Mouse (Mus musculus): ENCODE measurements at regions not wholly inside any gene's neighbourhood (a gene's known extent, or its start where the extent isn't known, plus 50 kb on each side); places are given as distances from the start of the nearest gene placed in this dataset.

DNA sequence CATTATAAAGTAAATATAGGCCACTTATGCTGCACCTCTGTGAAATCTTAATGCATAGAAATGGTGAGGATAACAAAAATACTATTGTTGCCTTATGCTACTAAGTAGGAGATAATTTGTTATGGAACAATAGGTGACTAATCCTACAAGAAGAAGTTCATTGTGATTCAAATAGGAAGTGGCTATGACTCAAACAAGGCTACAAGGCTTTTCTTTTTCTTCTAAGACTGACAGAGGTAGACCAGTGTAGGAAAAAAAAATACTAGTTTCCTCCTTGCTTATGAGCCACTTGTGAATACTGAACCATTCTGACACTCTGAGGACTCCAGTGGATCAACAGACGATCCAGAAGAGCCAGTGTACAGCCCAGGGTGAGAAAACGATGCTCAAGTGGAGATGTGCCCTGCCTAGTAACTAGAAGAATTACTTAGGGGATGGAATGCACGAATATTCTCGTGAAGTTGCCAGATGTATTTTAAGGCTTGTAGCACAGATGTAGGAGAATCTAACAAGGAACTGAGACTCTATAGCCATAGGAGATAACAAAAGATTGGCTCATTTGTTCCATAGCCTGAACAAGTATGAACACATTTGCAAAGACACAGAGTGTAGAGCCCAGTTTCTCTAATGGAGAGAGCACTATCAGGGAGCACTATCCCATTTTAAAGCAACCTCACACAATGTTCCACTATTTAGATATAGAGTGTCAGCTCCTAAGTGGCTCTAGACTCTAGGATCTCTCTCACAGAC is 60.3 kb downstream of the Fzd1 start:
- no peak for DNase-seq

DNA sequence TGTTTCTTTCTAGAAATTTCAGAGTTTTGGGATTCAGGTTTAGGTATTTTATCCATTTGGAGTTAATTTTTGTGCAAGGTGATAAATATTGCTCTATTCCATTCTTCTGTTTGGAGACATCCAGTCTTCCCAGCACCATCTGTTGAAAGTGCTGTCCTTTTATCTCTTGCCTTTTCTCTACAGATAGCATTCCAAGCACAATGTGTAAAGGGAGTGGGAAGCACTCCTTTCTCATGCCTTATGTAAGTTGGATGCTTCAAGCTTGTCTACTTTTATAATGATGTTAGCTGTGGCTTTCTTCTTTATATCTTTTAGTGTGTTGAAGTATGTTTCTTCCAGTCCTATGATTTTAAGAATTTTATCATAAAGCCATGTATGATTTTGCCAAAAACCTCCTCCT is 61.1 kb downstream of the Fzd1 start:
- DNase-seq, result no peak

- no peak for DNase-seq
Measured at GRCm38 (mm10) chr5:4689130-4689529, 68.7 kb downstream of the Fzd1 start.

- DNase-seq, result no peak
Measured at GRCm38 (mm10) chr5:4675316-4675715, 82.5 kb downstream of the Fzd1 start.

- no peak for DNase-seq
Measured at GRCm38 (mm10) chr5:4666381-4666780, 91.5 kb downstream of the Fzd1 start.

GRCm38 (mm10) chr5:4665978-4666377 is 91.9 kb downstream of the Fzd1 start:
- no peak for DNase-seq

GRCm38 (mm10) chr5:4664918-4665317 is 92.9 kb downstream of the Fzd1 start:
- no peak for DNase-seq

- DNase-seq, result no peak
Measured at GRCm38 (mm10) chr5:4664488-4664887, 93.3 kb downstream of the Fzd1 start.

DNA sequence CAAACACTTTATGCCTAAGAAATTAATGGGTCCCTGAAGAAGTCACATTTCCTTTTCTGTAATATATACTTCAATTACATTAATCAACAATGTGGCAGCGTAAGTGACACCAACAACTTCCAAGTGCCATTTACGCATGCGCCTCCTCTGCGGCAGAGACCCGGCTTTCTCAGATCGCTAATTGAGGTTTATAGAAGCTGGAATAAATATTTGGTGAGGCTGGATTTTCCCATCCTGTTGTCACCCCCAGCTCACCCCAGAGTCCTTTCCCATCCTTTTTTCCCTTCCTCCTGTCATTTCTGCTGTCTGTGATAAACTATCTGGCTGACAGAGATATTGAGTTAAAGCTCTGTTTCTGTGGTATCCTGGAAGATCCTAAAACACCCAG is 95.6 kb downstream of the Fzd1 start:
- no peak for DNase-seq

- DNase-seq, result no peak
Measured at GRCm38 (mm10) chr5:4661420-4662197, 96.2 kb downstream of the Fzd1 start.

DNA sequence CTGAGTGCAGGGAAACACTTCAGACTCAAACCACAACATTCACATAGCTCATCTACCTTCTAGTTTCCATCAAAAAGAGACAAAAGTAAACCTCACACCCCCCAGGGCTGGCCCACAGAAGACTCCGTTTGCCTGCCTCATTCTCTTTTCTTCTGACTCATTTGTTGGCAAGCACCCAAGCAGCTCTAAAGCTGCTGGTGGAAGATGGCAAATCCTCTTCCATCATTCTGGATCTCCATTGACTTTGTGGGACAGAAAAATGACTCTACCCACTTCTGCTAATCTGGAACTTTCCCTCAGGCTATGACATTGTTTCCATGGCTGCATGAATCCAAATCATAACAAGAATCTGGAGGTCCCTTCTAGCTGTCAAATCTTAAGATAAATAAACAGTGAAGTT is 99.9 kb downstream of the Fzd1 start:
- no peak for DNase-seq

GRCm38 (mm10) chr5:4654186-4654585 is 103.6 kb downstream of the Fzd1 start:
- DNase-seq, result no peak

GRCm38 (mm10) chr5:4651167-4651955 is 106.5 kb downstream of the Fzd1 start:
- DNase-seq, result no peak

GRCm38 (mm10) chr5:4650709-4651108 is 107.1 kb downstream of the Fzd1 start:
- no peak for DNase-seq

DNA sequence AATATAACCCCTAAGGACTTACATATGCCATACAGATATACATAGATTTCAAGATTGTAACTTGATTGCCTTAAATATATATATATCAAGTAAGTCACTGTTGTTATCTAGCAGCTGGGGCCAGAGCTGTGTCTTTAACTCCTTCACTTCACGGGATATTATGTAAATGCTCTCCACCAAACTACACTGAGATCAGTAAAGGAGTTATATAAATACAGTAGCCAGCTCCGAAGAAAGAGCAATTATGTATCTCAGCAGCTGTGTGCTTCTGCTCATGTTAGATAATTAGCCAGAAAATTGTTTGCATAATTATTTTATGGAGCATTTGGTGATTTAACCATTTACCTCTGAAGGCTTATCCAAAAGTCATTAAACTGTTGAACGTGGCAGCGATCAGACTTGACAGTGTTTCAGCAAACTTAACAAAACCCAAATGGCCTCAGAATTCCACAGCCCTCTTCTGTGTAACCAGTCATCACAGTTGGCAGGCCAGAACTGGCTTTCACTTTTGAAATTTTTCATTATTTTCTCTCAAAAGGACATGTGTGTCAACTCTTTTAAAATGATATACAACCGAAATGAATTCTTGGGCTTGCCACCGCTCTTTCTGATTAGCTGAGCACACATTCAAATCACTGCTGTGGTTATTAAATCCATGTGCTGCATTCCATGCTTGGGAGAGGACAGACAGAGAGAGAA is 107.8 kb downstream of the Fzd1 start:
- no peak for DNase-seq

DNA sequence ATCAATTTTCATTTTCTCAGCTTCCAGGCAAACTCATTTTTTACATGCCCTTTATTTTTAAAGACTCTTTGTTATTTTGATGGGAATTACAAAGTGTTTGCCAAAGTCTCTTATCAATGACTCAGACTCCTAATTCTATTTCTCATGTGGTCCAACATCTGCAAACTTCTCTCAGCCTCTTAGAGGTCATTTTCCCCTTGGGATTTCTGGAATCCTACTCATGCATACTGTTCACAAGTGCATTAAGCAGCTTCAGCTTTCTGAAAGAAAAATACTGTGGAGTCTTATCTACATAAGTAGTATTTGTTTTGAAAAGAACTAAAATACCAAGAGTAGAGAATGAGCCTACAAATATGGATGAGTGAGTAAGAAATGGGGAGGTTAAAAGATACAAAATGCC is 116.8 kb downstream of the Fzd1 start:
- no peak for DNase-seq

GRCm38 (mm10) chr5:4633763-4634162 is 124.1 kb downstream of the Fzd1 start:
- no peak for DNase-seq

DNA sequence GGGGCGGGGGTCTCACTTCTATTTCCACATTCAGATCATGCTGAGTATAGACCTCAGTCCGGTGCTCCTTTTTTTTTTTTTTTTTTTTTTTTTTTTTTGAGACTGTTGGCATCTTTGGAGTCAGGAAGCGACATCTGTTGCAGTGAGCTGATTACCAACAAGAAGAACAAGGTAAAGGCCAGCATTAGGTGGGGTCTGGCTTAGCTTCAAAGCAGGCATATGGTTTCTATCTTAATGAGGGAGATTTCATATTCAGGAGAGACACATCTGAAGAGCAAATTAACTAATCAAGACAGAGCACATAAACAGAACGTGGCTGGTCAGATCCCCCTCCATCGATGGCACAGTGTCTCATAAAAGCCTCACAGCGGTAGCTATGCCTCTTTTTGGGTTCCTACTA is 132.6 kb downstream of the Fzd1 start:
- no peak for DNase-seq

- no peak for DNase-seq
Measured at GRCm38 (mm10) chr5:4623625-4624024, 134.2 kb downstream of the Fzd1 start.

DNA sequence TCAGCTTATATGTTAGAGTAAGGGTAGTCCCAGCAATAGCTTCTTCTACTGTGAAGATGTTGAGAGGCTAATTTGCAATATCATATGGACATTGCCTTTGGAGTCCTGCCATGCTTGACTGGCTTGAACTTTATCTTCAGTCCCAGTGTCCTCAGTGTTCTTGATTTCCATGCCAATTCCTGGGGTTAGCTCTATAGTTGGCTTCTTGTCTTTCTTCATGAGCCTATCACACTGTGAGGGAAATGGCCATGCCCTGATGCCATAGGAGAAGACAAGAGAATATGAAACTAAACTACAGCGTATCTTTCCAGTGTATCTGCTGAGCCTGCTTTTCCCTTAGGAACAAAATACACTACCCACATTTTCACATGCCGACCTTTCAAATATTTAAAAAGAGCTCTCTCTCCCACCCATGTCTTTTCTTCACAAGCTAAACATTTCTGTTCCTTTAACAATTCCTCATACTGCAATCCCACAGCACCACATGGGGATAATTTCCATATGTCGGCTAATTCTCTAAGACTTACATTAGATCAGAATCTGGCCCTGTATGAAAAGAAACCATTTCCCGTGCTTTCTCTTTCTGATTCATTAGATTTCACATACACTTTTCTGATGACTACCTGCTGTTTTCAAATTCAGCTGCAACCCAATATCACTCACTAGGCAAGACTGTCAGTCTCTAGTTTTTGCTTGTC is 137.2 kb downstream of the Fzd1 start:
- DNase-seq, result no peak

DNA sequence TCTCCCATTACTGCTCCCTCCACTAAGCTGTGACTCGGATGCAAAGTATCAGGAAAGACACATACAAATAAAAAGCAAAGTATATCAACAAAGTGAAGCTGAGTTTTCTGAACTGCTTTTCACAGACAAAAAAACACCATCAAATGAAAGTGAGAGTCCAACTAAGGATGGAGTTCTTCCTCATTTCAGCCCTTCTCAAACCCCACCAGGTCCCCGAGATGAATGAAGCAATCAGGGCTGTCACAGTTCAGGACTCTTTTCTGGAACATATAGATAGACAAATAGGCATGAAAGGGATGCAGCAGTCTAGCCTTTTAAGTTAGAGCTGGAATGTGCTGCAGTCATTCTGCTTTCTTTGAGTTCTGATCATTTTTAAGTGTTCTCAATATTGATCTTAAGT is 142.6 kb downstream of the Fzd1 start:
- DNase-seq, result no peak

GRCm38 (mm10) chr5:4597471-4597870 is 160.4 kb downstream of the Fzd1 start:
- DNase-seq, result no peak

All from layer of hippocampus, postnatal 36 days (tissue).